Mouse (Mus musculus) gastrocnemius, postnatal 25 days (tissue): ENCODE results near the gene Rassf1. TPM values are rescaled to one million over a fixed set of nuclear protein-coding genes. Genes with fewer than 3 reads are reported as not detected.

Source experiments
- DNase-seq: peaks from one replicate; pipeline ENCODE4 v3.0.0; 2022
- total RNA-seq, 2 experiments: library from RNA; stranded (reverse); gene quantifications; 1 replicate in 1 of 2; 2 replicates in 1 of 2; pipeline ENCODE4 v1.2.3; 2021

Rassf1 gene
- total RNA-seq, 2 experiments from 2014 or later: 10.8 to 12.5 TPM

GRCm38 (mm10) chr9:107603251-107603650 is 51.9 kb downstream of the Rassf1 start:
- no peak for DNase-seq

DNA sequence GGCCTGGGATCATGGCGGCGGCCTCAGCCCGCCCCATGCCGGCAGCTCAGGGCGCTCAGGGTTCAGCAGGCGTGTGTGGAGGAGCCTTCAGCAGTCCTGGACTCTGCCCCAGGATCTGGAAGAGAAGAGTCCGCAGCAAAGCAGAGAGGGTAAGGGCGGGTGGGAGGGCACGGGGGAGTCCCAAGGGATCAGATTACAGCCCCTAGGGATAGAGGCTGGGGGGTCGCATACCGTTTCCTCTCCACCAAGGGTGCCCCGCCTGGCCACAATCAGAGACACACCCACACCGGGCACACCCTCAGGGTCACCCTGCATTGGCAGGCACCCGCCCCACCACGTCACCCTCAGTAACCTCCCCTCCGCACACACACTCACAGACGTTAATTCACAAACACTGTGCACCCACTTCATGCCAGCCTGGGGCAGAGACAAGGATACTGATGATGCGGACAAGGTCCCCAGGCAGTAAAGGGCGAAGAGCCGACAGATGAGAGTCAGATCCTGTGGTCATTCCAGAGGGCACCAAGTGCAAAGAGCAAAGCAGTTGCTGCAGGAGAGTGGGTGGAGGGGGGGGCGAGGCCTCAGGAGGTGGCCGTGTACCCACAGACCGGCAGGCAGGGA is 53.8 kb downstream of the Rassf1 start:
- no peak for DNase-seq

DNA sequence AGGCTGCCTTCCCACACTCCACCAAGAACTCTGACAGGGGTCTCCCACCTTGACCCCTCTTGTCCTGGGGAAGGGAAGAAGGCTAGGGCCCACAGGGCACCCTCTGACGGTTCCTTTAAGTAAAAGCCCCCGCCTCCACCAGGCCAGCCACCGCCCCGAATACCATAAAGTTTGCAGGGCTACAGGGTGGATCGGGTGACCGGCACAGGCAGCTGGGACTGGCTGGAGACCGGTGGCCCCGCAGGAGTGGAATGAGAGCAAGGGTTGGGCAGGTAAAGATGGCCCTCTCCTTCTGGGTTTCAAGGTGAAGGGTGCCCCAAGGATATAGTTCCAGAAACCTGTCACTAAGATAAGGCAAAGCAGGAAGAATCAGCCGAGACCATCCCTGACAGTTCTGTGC is 55.2 kb downstream of the Rassf1 start:
- DNase-seq: no peak

DNA sequence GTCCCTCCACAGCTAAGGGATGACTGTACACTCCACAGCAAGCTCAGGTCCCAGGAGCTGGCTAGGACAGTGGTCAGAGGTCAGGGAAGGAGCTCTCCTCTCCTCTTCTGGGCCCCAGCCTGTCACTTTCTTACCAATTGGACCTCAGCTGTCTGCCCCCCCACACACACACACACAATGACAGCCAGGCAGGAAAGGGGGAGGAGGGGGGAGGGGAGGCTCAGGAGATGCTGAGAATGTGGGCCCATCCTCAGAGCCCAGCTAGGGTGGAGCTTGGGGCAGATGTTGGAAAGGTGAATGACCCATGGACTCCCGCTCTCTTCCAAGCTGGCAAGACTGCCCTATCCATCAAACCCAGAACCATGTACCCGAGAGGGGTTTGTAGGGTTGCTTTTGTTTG is 55.7 kb downstream of the Rassf1 start:
- no peak for DNase-seq

DNA sequence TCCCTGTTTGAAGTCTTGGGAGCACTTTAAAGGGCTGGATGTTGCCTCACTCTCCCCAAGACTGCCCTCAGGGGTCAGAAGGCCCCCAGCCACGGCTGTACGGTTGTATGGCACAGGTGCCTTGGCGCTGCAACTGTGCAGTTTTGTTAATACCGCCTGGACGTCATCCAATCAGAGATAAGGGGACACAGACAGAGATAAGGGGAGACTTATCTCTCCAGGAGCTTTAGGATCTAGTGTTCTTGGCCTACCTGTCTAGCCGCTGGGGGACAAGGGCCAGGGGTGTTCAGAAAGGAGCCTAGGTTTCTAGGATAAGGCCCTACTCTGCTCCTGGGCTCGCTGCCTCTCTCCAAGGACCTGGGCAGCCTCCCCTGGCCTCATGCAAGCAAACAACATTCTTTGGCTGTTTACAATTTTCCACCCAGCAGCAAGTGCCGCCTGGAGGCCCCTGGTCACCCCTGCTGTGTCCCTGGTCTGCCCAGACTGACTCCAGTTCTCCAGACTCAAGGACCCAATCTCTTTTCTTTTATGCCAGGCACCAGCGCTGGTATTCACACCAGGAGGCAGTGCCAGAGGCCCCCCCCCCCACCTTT is 56.4 kb downstream of the Rassf1 start:
- no peak for DNase-seq

- DNase-seq: peak; percentile 74
These were observed 57.5 kb downstream of the Rassf1 start, which contains the start of gene Sema3b for GRCm38 (mm10) chr9:107608741-107609432. Gene Sema3b (minus strand): TSS chr9:107609229.

DNA sequence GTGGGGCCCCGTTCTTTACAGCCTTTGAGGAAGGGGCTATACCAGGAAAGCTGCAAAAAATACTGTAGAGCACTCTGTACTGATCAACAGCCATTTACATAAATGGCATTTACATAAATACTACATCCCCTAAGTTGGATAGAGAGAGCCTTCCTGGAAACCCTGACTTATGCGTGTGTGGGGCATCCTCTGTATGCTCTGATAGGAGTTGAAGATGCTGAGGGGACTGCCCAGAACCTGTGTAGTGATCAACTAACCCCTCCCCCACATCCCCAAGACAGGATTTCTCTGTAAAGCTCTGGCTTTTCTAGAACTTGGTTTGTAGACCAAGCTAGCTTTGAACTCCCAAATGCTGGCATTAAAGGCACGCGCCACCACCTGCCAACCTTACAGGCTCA is 58.1 kb downstream of the Rassf1 start:
- no peak for DNase-seq

DNA sequence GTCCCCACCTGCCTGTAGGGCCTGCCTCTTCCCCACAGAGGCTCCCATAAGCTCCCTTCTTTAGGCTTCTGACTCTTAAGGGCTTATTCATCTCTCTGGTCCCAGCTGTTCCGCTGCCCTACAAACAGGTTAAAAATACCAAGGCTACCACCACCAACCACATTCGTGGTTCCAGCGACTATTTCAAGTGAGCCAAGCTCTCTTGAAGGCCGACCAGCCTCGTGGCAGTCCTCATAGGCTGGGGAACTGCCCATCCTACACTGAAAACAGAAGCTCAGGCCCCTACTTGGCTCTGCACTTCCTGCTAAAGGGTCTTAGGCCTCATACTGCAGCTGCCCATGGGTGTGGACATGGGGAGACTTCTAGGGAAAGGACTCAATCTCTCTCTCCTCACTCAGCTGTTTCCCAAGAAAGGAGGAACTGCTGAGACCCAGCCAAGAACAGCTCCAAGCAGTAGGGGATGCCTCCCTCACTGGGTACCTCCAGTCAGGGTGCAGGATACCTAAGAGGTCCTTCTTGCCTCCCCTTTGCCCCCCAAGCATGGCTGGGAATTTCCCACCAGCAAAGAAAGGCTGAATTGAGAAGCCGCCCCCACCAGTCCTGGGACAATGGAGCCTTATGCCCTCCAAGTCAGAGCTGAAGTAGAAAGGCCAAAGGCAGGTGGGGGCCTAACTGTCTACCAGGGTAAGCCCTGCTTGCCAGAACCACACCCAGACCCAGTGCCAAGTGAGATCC is 60.3 kb downstream of the Rassf1 start:
- DNase-seq: no peak

Other genes with a start within 250 kb of the Rassf1 start
- 10 to 100 TPM; 12.8 to 15.7 TPM for gene Hemk1, start 213.2 kb upstream of the Rassf1 start, total RNA-seq
- 10 to 100 TPM; 34.1 to 44.0 TPM for gene 6430571L13Rik, start 211.0 kb upstream of the Rassf1 start, total RNA-seq
- gene Cacna2d2, start 151.9 kb upstream of the Rassf1 start, total RNA-seq: under 1 TPM; 0.83 to 0.84 TPM
- gene Tmem115, start 17.6 kb upstream of the Rassf1 start, total RNA-seq: 10 to 100 TPM; 14.8 to 15.2 TPM
- 1 to 10 TPM; 2.0 TPM for gene Cyb561d2, start 9.4 kb upstream of the Rassf1 start, total RNA-seq
- gene Nprl2, start 9.3 kb upstream of the Rassf1 start, total RNA-seq: 10 to 100 TPM in 1 of 2 experiments, 1 to 10 TPM in 1; 9.5 to 10.2 TPM
- not detected for gene Zmynd10, start 4.3 kb upstream of the Rassf1 start, total RNA-seq
- 10 to 100 TPM; 30.5 to 31.1 TPM for gene Tusc2, start 11.7 kb downstream of the Rassf1 start, total RNA-seq
- 10 to 100 TPM; 12.0 to 15.2 TPM for gene Hyal2, start 16.4 kb downstream of the Rassf1 start, total RNA-seq
- 1 to 10 TPM; 2.2 to 2.3 TPM for gene Hyal1, start 25.4 kb downstream of the Rassf1 start, total RNA-seq
- gene Naa80, start 27.3 kb downstream of the Rassf1 start, total RNA-seq: 10 to 100 TPM; 10.4 to 13.4 TPM
- under 1 TPM; 0.38 to 0.72 TPM for gene Hyal3, start 29.3 kb downstream of the Rassf1 start, total RNA-seq
- gene Ifrd2, start 36.1 kb downstream of the Rassf1 start, total RNA-seq: 10 to 100 TPM; 44.2 to 45.3 TPM
- 10 to 100 TPM; 18.1 to 19.4 TPM for gene Sema3b, start 57.7 kb downstream of the Rassf1 start, total RNA-seq
- gene Gnai2, start 83.8 kb downstream of the Rassf1 start, total RNA-seq: 10 to 100 TPM; 73.2 to 87.6 TPM
- 10 to 100 TPM; 72.1 to 77.5 TPM for gene Slc38a3, start 118.0 kb downstream of the Rassf1 start, total RNA-seq
- gene Gnat1, start 128.2 kb downstream of the Rassf1 start, total RNA-seq: not detected
- 1 to 10 TPM; 5.9 to 9.7 TPM for gene Sema3f, start 158.9 kb downstream of the Rassf1 start, total RNA-seq
- 10 to 100 TPM; 35.3 to 36.6 TPM for gene Rbm5, start 219.4 kb downstream of the Rassf1 start, total RNA-seq